Mouse (Mus musculus): Measurements from ENCODE around the gene H2-M3. TPM values are rescaled to one million over a fixed set of nuclear protein-coding genes. Genes with fewer than 3 reads are reported as not detected.

H2-M3 gene
- polyA plus RNA-seq, 1 experiment from 2014 or later, result 4.3 TPM

GRCm38 (mm10) chr17:37250544-37250943 lies 19.5 kb upstream of the H2-M3 start:
- WGBS, result 0% methylated on average over 1 of the region's 1 CpGs
- Histone ChIP-seq H3K4me1 (replicated peaks; ENCODE audit: control insufficient read depth, insufficient read depth) (no peaks in the 10 kb centered on the region), H3K4me3 (ENCODE audit: low read depth, low read length) (no peak overlapping the region), H3K27ac (replicated peaks) (no peak overlapping the region), H3K9ac (ENCODE audit: low read length) (no peak overlapping the region), H3K27me3 (ENCODE audit: control insufficient read depth, insufficient read depth, low read length) (no peaks in the 10 kb centered on the region), H3K36me3 (ENCODE audit: control insufficient read depth, insufficient read depth, low read length) (no peaks in the 10 kb centered on the region), H3K9me3 (ENCODE audit: control insufficient read depth, low read length) (no peaks in the 10 kb centered on the region), H3K4me2 (replicated peaks; ENCODE audit: low read depth) (no peak overlapping the region)
- TF ChIP-seq CTCF (IDR thresholded peaks at IDR 0.05; ENCODE audit: low read depth) (peak; percentile 77), EP300 (optimal IDR thresholded peaks at IDR 0.05) (no peak)
- no peak for ATAC-seq (ENCODE audit: low FRiP score, low TSS enrichment)
- DNase-seq (ENCODE audit: low spot score), result peak; percentile 69

DNA sequence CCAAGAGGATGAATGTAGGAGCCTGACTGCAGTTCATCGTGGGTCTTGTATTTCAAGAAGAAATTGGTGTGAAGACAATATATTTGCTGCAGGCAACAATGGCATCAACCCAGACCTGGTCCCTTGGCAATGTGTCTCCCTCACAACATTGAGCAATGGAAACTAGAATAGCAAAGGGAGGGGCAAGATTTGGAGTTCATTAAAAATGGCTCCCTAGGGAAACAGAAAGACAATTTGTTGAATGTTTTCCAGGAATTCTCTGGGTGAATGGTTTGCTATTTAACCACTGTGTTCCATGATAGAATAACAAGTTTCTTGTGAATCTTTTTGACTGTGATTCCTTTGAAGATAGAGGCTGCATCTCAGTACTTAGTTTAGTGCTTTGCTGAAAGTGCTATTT lies 6.4 kb upstream of the H2-M3 start, which contains the start of gene Olfr98:
Gene Olfr98, minus strand, starts transcription at position 124 of the 400 bp plus-strand sequence.
- no peaks in the 10 kb centered on the region for H3K27me3 ChIP-seq (ENCODE audit: control insufficient read depth, insufficient read depth, low read length)
- no peak within 1 kb of the TSS for H3K27ac ChIP-seq (replicated peaks)
- no peak for ATAC-seq (ENCODE audit: low FRiP score, low TSS enrichment)
- no peaks in the 10 kb centered on the region for H3K9me3 ChIP-seq (ENCODE audit: control insufficient read depth, low read length)
- no peaks in the 10 kb centered on the region for H3K4me1 ChIP-seq (replicated peaks; ENCODE audit: control insufficient read depth, insufficient read depth)
- H3K36me3 ChIP-seq (ENCODE audit: control insufficient read depth, insufficient read depth, low read length), result no peaks in the 10 kb centered on the region
- H3K4me2 ChIP-seq (replicated peaks; ENCODE audit: low read depth), result no peak within 1 kb of the TSS
- WGBS, result 77% methylated on average over 1 of the region's 1 CpGs
- DNase-seq (ENCODE audit: low spot score), result no peak
- no peak within 1 kb of the TSS for H3K9ac ChIP-seq (ENCODE audit: low read length)
- H3K4me3 ChIP-seq (ENCODE audit: low read depth, low read length), result no peak within 1 kb of the TSS
- no peak for TF ChIP-seq EP300 (optimal IDR thresholded peaks at IDR 0.05)
- TF ChIP-seq CTCF (IDR thresholded peaks at IDR 0.05; ENCODE audit: low read depth), result no peak

DNA sequence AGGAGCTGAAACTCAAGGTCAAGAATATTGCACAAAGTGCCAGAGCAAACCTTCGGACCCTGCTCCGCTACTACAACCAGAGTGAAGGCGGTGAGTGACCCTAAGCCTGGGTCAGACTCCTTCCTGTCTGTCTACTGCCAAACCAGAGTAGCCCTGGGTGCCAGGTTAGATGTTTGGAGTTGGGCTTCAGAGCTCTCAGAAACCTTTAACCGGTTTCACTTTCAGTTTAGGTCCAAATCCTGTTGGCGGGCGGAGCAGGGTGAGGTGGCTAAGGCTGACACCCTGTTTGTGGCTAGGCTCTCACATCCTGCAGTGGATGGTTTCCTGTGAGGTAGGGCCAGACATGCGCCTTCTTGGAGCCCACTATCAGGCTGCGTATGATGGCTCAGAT lies 677 bp downstream of the H2-M3 start:
- H3K36me3 ChIP-seq (ENCODE audit: control insufficient read depth, insufficient read depth, low read length), result no peaks in the 10 kb centered on the region
- H3K4me3 ChIP-seq (ENCODE audit: low read depth, low read length), result peak overlapping the region; percentile 63
- TF ChIP-seq CTCF (IDR thresholded peaks at IDR 0.05; ENCODE audit: low read depth) (no peak), EP300 (optimal IDR thresholded peaks at IDR 0.05) (no peak)
- no peaks in the 10 kb centered on the region for H3K4me1 ChIP-seq (replicated peaks; ENCODE audit: control insufficient read depth, insufficient read depth)
- no peaks in the 10 kb centered on the region for H3K27me3 ChIP-seq (ENCODE audit: control insufficient read depth, insufficient read depth, low read length)
- no peaks in the 10 kb centered on the region for H3K9me3 ChIP-seq (ENCODE audit: control insufficient read depth, low read length)
- H3K27ac ChIP-seq (replicated peaks), result no peak overlapping the region
- DNase-seq (ENCODE audit: low spot score) (peak; percentile 48), ATAC-seq (ENCODE audit: low FRiP score, low TSS enrichment) (peak; percentile 75)
- peak overlapping the region; percentile 97 for H3K4me2 ChIP-seq (replicated peaks; ENCODE audit: low read depth)
- WGBS, result 64% methylated on average over 8 of the region's 8 CpGs
- peak overlapping the region; percentile 56 for H3K9ac ChIP-seq (ENCODE audit: low read length)

DNA sequence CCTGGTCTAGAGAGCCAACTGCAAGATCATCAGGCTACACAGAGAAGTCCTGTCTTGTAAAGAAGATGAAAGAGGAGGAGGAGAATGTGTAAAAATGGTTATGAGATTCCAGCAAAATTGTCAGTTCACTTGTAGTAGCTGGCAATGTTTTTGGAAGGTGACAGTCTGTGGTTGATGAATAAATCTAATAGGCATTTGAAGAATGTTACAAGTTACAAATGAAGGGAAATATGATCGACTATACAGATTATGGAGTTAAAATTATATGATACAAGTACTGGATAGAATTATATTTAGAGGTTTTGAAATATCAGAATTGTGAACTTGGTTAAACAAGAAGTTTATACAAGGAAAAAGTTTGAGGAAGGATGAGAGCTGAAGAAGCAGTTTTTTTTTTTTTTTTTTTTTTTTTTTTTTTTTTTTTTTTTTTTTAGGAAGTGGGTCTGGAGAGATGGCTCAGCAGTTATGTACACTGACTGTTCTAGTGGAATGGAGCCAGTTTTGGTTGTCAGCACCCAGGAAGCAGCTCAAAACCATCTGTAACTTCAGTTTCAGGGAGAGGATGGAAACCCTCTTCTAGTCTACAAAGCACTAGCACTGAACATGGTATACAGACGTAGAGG lies 5.7 kb downstream of the H2-M3 start:
- Histone ChIP-seq H3K4me3 (ENCODE audit: low read depth, low read length) (no peak overlapping the region), H3K4me2 (replicated peaks; ENCODE audit: low read depth) (no peak overlapping the region), H3K36me3 (ENCODE audit: control insufficient read depth, insufficient read depth, low read length) (no peaks in the 10 kb centered on the region), H3K9me3 (ENCODE audit: control insufficient read depth, low read length) (no peaks in the 10 kb centered on the region), H3K27me3 (ENCODE audit: control insufficient read depth, insufficient read depth, low read length) (no peaks in the 10 kb centered on the region), H3K4me1 (replicated peaks; ENCODE audit: control insufficient read depth, insufficient read depth) (no peaks in the 10 kb centered on the region), H3K27ac (replicated peaks) (no peak overlapping the region), H3K9ac (ENCODE audit: low read length) (no peak overlapping the region)
- no peak for ATAC-seq (ENCODE audit: low FRiP score, low TSS enrichment)
- 78% methylated on average over 2 of the region's 2 CpGs for WGBS
- no peak for DNase-seq (ENCODE audit: low spot score)
- TF ChIP-seq EP300 (optimal IDR thresholded peaks at IDR 0.05) (no peak), CTCF (IDR thresholded peaks at IDR 0.05; ENCODE audit: low read depth) (no peak)

DNA sequence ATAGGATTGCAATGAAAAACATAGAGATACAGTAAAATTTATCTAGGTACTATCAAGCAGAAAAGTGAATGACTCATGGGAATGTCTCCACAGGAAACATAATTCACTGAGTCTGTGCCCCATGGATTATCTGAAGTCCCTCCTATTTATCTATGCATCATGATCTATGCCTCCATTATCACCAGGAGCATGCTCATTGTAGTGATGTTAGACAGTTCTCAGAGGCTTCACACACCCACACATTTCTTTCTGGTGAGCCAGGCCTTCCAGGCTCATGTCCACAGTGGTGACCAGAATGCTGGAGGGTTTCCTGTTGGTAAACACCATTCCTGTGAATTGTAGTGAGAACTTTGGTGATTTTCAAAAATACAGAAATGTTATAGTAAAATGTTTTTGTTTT lies 6.6 kb downstream of the H2-M3 start:
- DNase-seq (ENCODE audit: low spot score) (no peak), ATAC-seq (ENCODE audit: low FRiP score, low TSS enrichment) (no peak)
- Histone ChIP-seq H3K36me3 (ENCODE audit: control insufficient read depth, insufficient read depth, low read length) (no peaks in the 10 kb centered on the region), H3K27me3 (ENCODE audit: control insufficient read depth, insufficient read depth, low read length) (no peaks in the 10 kb centered on the region), H3K4me2 (replicated peaks; ENCODE audit: low read depth) (no peak overlapping the region), H3K4me1 (replicated peaks; ENCODE audit: control insufficient read depth, insufficient read depth) (no peaks in the 10 kb centered on the region), H3K9ac (ENCODE audit: low read length) (no peak overlapping the region), H3K4me3 (ENCODE audit: low read depth, low read length) (no peak overlapping the region), H3K9me3 (ENCODE audit: control insufficient read depth, low read length) (no peaks in the 10 kb centered on the region), H3K27ac (replicated peaks) (no peak overlapping the region)
- TF ChIP-seq EP300 (optimal IDR thresholded peaks at IDR 0.05) (no peak), CTCF (IDR thresholded peaks at IDR 0.05; ENCODE audit: low read depth) (no peak)

GRCm38 (mm10) chr17:37280331-37280730 lies 10.3 kb downstream of the H2-M3 start:
- Histone ChIP-seq H3K4me3 (ENCODE audit: low read depth, low read length) (no peak overlapping the region), H3K9ac (ENCODE audit: low read length) (no peak overlapping the region), H3K4me2 (replicated peaks; ENCODE audit: low read depth) (no peak overlapping the region), H3K4me1 (replicated peaks; ENCODE audit: control insufficient read depth, insufficient read depth) (no peaks in the 10 kb centered on the region), H3K27ac (replicated peaks) (no peak overlapping the region), H3K27me3 (ENCODE audit: control insufficient read depth, insufficient read depth, low read length) (no peaks in the 10 kb centered on the region), H3K9me3 (ENCODE audit: control insufficient read depth, low read length) (no peaks in the 10 kb centered on the region), H3K36me3 (ENCODE audit: control insufficient read depth, insufficient read depth, low read length) (no peaks in the 10 kb centered on the region)
- ATAC-seq (ENCODE audit: low FRiP score, low TSS enrichment), result no peak
- WGBS, result 72% methylated on average over 1 of the region's 1 CpGs
- TF ChIP-seq EP300 (optimal IDR thresholded peaks at IDR 0.05) (no peak), CTCF (IDR thresholded peaks at IDR 0.05; ENCODE audit: low read depth) (no peak)
- no peak for DNase-seq (ENCODE audit: low spot score)
